Mouse (Mus musculus) mesoderm, embryonic 11.5 days (tissue): ENCODE results near the gene Pex16.

Source experiments
- DNase-seq: peaks from one replicate; pipeline ENCODE4 v3.0.0-alpha.2; 2012; ENCODE audit warnings: low read depth, low spot score

Gene Pex16

DNA sequence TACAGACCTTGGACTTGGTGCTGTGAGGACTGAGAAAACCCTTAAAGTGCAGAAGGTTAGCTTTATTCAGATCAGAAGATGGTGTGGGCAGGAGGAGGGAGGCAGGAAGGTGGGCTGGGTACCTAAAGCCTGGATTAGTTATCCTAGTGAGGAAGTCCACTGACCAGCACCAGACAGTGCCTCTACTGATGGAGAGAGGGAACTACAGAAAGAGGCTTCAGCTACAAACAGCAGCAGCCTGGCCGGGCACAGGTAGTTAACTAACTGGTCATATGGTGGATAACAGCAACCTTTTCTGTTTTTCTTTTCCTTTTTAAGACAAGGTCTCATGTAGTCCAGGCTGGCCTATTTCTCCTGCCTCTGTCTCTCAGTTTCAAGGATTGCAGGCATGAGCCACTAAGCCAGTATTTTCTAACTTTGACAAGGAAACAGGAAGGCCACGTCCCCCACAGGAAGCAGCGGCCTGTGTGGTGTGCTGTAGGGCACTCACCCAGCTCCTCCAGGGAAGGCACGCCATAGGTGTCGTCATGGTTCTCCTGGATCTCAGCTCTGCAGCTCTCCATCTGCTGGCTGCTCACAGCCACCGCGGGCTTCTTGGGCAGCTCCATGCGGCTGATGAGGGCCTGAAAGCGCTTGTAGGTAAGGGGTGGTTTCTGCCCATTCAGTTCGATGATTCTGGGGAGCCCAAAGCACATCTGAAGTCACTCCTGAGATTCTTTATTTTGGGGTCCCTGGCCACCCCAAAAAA, 48.1 kb downstream of the Pex16 start:
- DNase-seq: no peak

GRCm38 (mm10) chr2:92423156-92423555, 48.7 kb downstream of the Pex16 start:
- no peak for DNase-seq

DNA sequence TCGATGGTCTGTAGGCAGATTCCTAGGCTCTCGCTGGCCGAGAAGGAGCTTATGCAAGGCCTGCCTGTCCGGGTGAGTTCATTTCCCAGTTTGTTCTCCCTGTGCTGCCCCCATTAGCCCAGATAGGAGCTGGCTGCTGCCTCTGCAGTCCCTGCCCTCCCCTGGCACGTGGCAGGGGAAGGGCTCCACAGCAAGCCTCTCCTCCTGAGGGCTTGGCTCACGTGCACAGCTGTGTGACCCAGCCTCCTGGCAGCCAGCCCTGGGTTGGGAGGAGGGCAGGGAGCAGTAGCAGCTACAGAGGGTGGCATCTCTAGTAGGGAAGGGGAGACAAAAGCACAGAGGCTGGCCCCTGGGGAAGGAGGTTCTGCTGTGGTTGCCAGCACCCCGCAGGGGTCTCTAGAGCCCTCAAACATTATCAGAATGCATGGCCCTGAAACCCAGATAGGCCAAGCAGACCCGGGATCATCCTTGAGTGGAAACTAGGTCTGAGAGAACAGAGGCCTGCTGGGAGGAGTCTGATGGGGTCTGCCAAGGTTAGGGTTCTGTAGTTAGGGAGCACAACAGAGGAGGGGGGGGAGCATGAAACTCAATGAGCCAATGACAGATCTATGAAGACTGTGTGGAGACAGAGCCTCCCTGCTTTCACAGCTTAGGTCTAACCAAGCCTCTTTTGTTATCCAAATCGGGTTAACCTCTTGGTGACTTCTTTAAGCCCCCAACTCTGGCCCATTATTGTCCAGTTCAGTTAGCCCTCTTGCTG, 49.4 kb downstream of the Pex16 start:
- no peak for DNase-seq

- DNase-seq: peak; percentile 43
These were observed 50.2 kb downstream of the Pex16 start for GRCm38 (mm10) chr2:92424462-92425308.

GRCm38 (mm10) chr2:92425366-92425765, 50.9 kb downstream of the Pex16 start:
- DNase-seq: no peak

DNA sequence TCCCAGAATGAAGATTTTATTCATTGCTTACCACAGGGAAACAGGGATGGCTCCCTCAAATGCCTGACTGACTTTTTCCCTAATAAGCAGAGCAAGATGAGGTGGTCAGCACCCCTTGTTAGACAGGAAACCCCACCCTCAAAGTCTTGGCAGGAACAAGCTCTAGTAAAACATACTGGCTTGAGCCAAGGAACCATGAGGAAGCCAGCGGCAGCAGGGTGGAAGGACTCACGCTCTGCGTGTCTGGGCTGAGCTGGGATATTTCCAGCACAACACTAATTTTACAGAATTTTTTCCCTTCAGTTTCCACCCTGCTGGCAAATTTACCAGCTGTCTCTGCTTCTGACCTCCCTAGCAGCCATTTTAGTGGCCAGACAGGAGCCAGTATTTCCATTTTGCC, 52.0 kb downstream of the Pex16 start:
- DNase-seq: no peak

- peak; percentile 45 for DNase-seq
These were observed 53.4 kb downstream of the Pex16 start for GRCm38 (mm10) chr2:92427882-92428281.

DNA sequence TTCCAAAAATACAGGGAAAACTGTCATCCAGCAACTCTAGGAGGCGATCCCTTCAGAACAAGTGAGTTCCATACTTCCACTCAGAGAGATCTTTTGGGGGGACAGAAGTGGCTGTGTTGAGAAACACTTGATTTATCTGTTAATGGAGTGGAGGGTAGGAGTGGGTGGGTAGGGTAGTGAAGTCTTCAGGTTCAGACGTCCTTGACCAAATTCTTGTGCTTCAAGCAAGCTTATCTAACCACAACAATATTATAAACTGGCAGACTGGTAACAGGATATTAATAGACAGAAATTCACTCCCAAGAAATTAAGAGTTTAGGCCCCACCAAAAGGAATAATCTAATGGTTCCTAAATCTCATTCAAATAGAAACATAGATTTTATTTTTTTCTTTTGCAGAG, 55.6 kb downstream of the Pex16 start:
- DNase-seq: no peak
